Mouse (Mus musculus) G1E (cell line): ENCODE measurements around the gene Tmem156.

Experiments used
- CTCF ChIP-seq: IDR thresholded peaks from 2 replicates; pipeline ENCODE4 v1.5.1; 2012; ENCODE audit warnings: low read depth, low read length, inconsistent platforms, mixed read lengths
- GATA1 ChIP-seq: IDR thresholded peaks from 2 replicates; pipeline ENCODE4 v1.6.1; 2012; ENCODE audit warnings: borderline replicate concordance, low read length, inconsistent platforms, mixed read lengths
- TAL1 ChIP-seq: conservative IDR thresholded peaks from 2 replicates; pipeline ENCODE4 v1.6.1; 2012; ENCODE audit warnings: low read depth, low read length, inconsistent platforms, mixed read lengths

GRCm38 (mm10) chr5:65094902-65095545, 3.1 kb upstream of the Tmem156 start:
- no peak for TF ChIP-seq GATA1
- TF ChIP-seq CTCF: no peak
- TF ChIP-seq TAL1: no peak
